ENCODE assay signal across 8 mouse cellular contexts in genomic region chr8:85700101-85700750, GRCm38 (mm10). TPM values are rescaled to one million over a fixed set of nuclear protein-coding genes. Genes with fewer than 3 reads are reported as not detected.
DNase-seq lines count a peak whose midpoint lies in the region; ATAC-seq and TF ChIP-seq lines count a peak whose summit lies in the region.

No protein-coding gene starts in this region.

- no peaks in the 10 kb centered on the region for H3K36me3 ChIP-seq in forebrain, embryonic 14.5 days (ENCODE audit: control insufficient read depth, insufficient read depth, low read length)
- H3K36me3 ChIP-seq in hindbrain, embryonic 12.5 days, result no peaks in the 10 kb centered on the region

- H3K4me1 ChIP-seq in forebrain, embryonic 14.5 days (ENCODE audit: control insufficient read depth, insufficient read depth, low read length), result 0 out of 2 replicates have a peak, but pooled peaks cover 2% of the 10 kb centered on the region
- peaks cover 7% of the 10 kb centered on the region; the same call in 1 of the 2 replicates for H3K4me1 ChIP-seq in hindbrain, embryonic 12.5 days

- H3K4me3 ChIP-seq in forebrain, embryonic 14.5 days (ENCODE audit: low read depth, low read length), result peak overlapping the region; percentile 73
- H3K4me3 ChIP-seq in hindbrain, embryonic 12.5 days, result peak overlapping the region; percentile 75

- in situ Hi-C loops in Patski (cut with MboI; ENCODE audit: low pct_unique_long_range_greater_than_20kb), result loop anchor here (5.0 to 10.0 kb wide), 2 partner anchors 775 to 832 kb away; no protein-coding TSS in a partner anchor

- H3K9ac ChIP-seq in forebrain, embryonic 14.5 days (ENCODE audit: low read length), result peak overlapping the region; percentile 97
- H3K9ac ChIP-seq in hindbrain, embryonic 12.5 days, result peak overlapping the region; percentile 89

- H3K9me3 ChIP-seq in forebrain, embryonic 14.5 days (replicated peaks; ENCODE audit: control insufficient read depth, low read length), result no peaks in the 10 kb centered on the region
- H3K9me3 ChIP-seq in hindbrain, embryonic 12.5 days (replicated peaks), result no peaks in the 10 kb centered on the region

- peak; percentile 13 for DNase-seq in Patski (ENCODE audit: low read depth, low spot score)
- peak; percentile 76 for DNase-seq in cerebellum, adult 11-12 months
- DNase-seq in forebrain, embryonic 14.5 days (ENCODE audit: low spot score), result peak; percentile 90
- peak; percentile 55 to 68 for DNase-seq in layer of hippocampus, postnatal 14 days (ENCODE audit: low spot score in 2 of 2)
- DNase-seq in lung, postnatal 10 days, result peak; percentile 47
- peak; percentile 91 for DNase-seq in retina, postnatal 1 day
- DNase-seq in urinary bladder, postnatal 14 days (ENCODE audit: low spot score), result peak; percentile 33

- H3K27me3 ChIP-seq in Patski, result peaks cover 6% of the 10 kb centered on the region
- H3K27me3 ChIP-seq in forebrain, embryonic 14.5 days (replicated peaks; ENCODE audit: control insufficient read depth, insufficient read depth, low read length), result no peaks in the 10 kb centered on the region
- H3K27me3 ChIP-seq in hindbrain, embryonic 12.5 days, result peaks cover 3% of the 10 kb centered on the region; the same call in 1 of the 2 replicates

- ATAC-seq in Patski, result peak; percentile 93
- ATAC-seq in forebrain, embryonic 14.5 days, result peak; percentile 98
- ATAC-seq in hindbrain, embryonic 12.5 days (ENCODE audit: low FRiP score), result peak; percentile 97

- TF ChIP-seq CTCF in Patski (IDR thresholded peaks at IDR 0.05), result peak; percentile 99

- POLR2A ChIA-PET in Patski (lab: Charles Lee), result interaction anchor here (1.1 kb wide), 1 partner anchor 9 kb away, joined by 6 read pairs; no protein-coding TSS in a partner anchor

- WGBS in forebrain, embryonic 14.5 days, result under 1% methylated on average over 72 of the region's 84 CpGs
- WGBS in hindbrain, embryonic 12.5 days, result under 1% methylated on average over 70 of the region's 84 CpGs

- peak overlapping the region; percentile 64 for H3K4me2 ChIP-seq in forebrain, embryonic 14.5 days (ENCODE audit: low read length)
- H3K4me2 ChIP-seq in hindbrain, embryonic 12.5 days (replicated peaks), result peak overlapping the region; percentile 61

- H3K27ac ChIP-seq in forebrain, embryonic 14.5 days (ENCODE audit: low read depth, low read length), result peak overlapping the region; percentile 97
- peak overlapping the region; percentile 96 for H3K27ac ChIP-seq in hindbrain, embryonic 12.5 days

- CTCF ChIA-PET in Patski (lab: Charles Lee), result interaction anchor here (0.9 to 4.6 kb wide), 10 partner anchors 9 to 1209 kb away, joined by 3 to 66 read pairs (median 4); no protein-coding TSS in a partner anchor

RNA-seq across cellular contexts. Expression of gene Neto2, which starts 0.5 kb away (rescaled TPM):
- polyA plus RNA-seq in Patski (2021), result 17.9 TPM
- polyA plus RNA-seq in forebrain, embryonic 14.5 days (2014; fragmentation: Nextera tagmentation; extraction: Ambion mirVana), result 72.1 and 92.3 TPM in 2 replicates
- 43.0 and 47.6 TPM in 2 replicates for polyA plus RNA-seq in hindbrain, embryonic 12.5 days (2016; fragmentation: Nextera tagmentation; extraction: Ambion mirVana)
- total RNA-seq in layer of hippocampus, postnatal 14 days (2021), result 10 to 100 TPM; 53.7 to 54.9 TPM

Comparison
In these comparisons a context has a peak if more than half of its experiments do, and no peak if none do; other contexts are left out.
1. Peak in every context shown above with its lines: DNase-seq, ATAC-seq, H3K4me3 ChIP-seq and H3K27ac ChIP-seq.
2. DNase-seq: peak in every context shown above with its lines; median percentile 91 in retina, postnatal 1 day; 90 in forebrain, embryonic 14.5 days; 76 in cerebellum, adult 11-12 months; 62 in layer of hippocampus, postnatal 14 days; 47 in lung, postnatal 10 days; 33 in urinary bladder, postnatal 14 days; 13 in Patski.